Mouse (Mus musculus): ENCODE measurements at regions not wholly inside any gene's neighbourhood (a gene's known extent, or its start where the extent isn't known, plus 50 kb on each side); places are given as distances from the start of the nearest gene placed in this dataset.

- no peak overlapping the region for H3K9ac ChIP-seq (ENCODE audit: low read depth, low read length)
- no peaks in the 10 kb centered on the region for H3K9me3 ChIP-seq (ENCODE audit: control insufficient read depth, low read length)
- H3K4me1 ChIP-seq (ENCODE audit: control insufficient read depth, insufficient read depth, low read length) = no peaks in the 10 kb centered on the region
- H3K27ac ChIP-seq (ENCODE audit: low read length) = no peak overlapping the region
- ATAC-seq = no peak
- no peaks in the 10 kb centered on the region for H3K36me3 ChIP-seq (ENCODE audit: control insufficient read depth, insufficient read depth, low read length)
- H3K4me3 ChIP-seq (ENCODE audit: low read length) = no peak overlapping the region
- 92% methylated on average over 5 of the region's 5 CpGs for WGBS
- H3K4me2 ChIP-seq (ENCODE audit: low read depth, low read length) = no peak overlapping the region
- no peaks in the 10 kb centered on the region for H3K27me3 ChIP-seq (replicated peaks; ENCODE audit: control insufficient read depth, insufficient read depth, low read length)
Observed at GRCm38 (mm10) chr8:127792611-127793010, 565.8 kb upstream of the Nrp1 start.

GRCm38 (mm10) chr8:127799849-127800471 lies 558.4 kb upstream of the Nrp1 start:
- H3K4me1 ChIP-seq (ENCODE audit: control insufficient read depth, insufficient read depth, low read length) = no peaks in the 10 kb centered on the region
- no peak for ATAC-seq
- no peaks in the 10 kb centered on the region for H3K36me3 ChIP-seq (ENCODE audit: control insufficient read depth, insufficient read depth, low read length)
- H3K27ac ChIP-seq (ENCODE audit: low read length) = no peak overlapping the region
- 72% methylated on average over 6 of the region's 6 CpGs for WGBS
- H3K4me2 ChIP-seq (ENCODE audit: low read depth, low read length) = no peak overlapping the region
- H3K4me3 ChIP-seq (ENCODE audit: low read length) = no peak overlapping the region
- no peaks in the 10 kb centered on the region for H3K27me3 ChIP-seq (replicated peaks; ENCODE audit: control insufficient read depth, insufficient read depth, low read length)
- no peak overlapping the region for H3K9ac ChIP-seq (ENCODE audit: low read depth, low read length)
- no peaks in the 10 kb centered on the region for H3K9me3 ChIP-seq (ENCODE audit: control insufficient read depth, low read length)

- ATAC-seq = no peak
- H3K9me3 ChIP-seq (ENCODE audit: control insufficient read depth, low read length) = no peaks in the 10 kb centered on the region
- H3K4me3 ChIP-seq (ENCODE audit: low read length) = no peak overlapping the region
- no peaks in the 10 kb centered on the region for H3K36me3 ChIP-seq (ENCODE audit: control insufficient read depth, insufficient read depth, low read length)
- no peak overlapping the region for H3K27ac ChIP-seq (ENCODE audit: low read length)
- no peaks in the 10 kb centered on the region for H3K27me3 ChIP-seq (replicated peaks; ENCODE audit: control insufficient read depth, insufficient read depth, low read length)
- no peaks in the 10 kb centered on the region for H3K4me1 ChIP-seq (ENCODE audit: control insufficient read depth, insufficient read depth, low read length)
- H3K4me2 ChIP-seq (ENCODE audit: low read depth, low read length) = no peak overlapping the region
- H3K9ac ChIP-seq (ENCODE audit: low read depth, low read length) = no peak overlapping the region
- 65% methylated on average over 7 of the region's 7 CpGs for WGBS
Observed at GRCm38 (mm10) chr8:127802136-127802535, 556.3 kb upstream of the Nrp1 start.

- no peak overlapping the region for H3K27ac ChIP-seq (ENCODE audit: low read length)
- no peaks in the 10 kb centered on the region for H3K27me3 ChIP-seq (replicated peaks; ENCODE audit: control insufficient read depth, insufficient read depth, low read length)
- H3K4me2 ChIP-seq (ENCODE audit: low read depth, low read length) = no peak overlapping the region
- no peaks in the 10 kb centered on the region for H3K4me1 ChIP-seq (ENCODE audit: control insufficient read depth, insufficient read depth, low read length)
- H3K9ac ChIP-seq (ENCODE audit: low read depth, low read length) = no peak overlapping the region
- no peak overlapping the region for H3K4me3 ChIP-seq (ENCODE audit: low read length)
- ATAC-seq = no peak
- H3K9me3 ChIP-seq (ENCODE audit: control insufficient read depth, low read length) = no peaks in the 10 kb centered on the region
- WGBS = 48% methylated on average over 5 of the region's 5 CpGs
- H3K36me3 ChIP-seq (ENCODE audit: control insufficient read depth, insufficient read depth, low read length) = no peaks in the 10 kb centered on the region
Observed at GRCm38 (mm10) chr8:127802661-127803333, 555.6 kb upstream of the Nrp1 start.

- H3K36me3 ChIP-seq (ENCODE audit: control insufficient read depth, insufficient read depth, low read length) = no peaks in the 10 kb centered on the region
- no peak overlapping the region for H3K9ac ChIP-seq (ENCODE audit: low read depth, low read length)
- no peak for ATAC-seq
- no peak overlapping the region for H3K4me3 ChIP-seq (ENCODE audit: low read length)
- WGBS = 52% methylated on average over 7 of the region's 7 CpGs
- no peak overlapping the region for H3K4me2 ChIP-seq (ENCODE audit: low read depth, low read length)
- no peaks in the 10 kb centered on the region for H3K9me3 ChIP-seq (ENCODE audit: control insufficient read depth, low read length)
- H3K4me1 ChIP-seq (ENCODE audit: control insufficient read depth, insufficient read depth, low read length) = no peaks in the 10 kb centered on the region
- no peak overlapping the region for H3K27ac ChIP-seq (ENCODE audit: low read length)
- H3K27me3 ChIP-seq (replicated peaks; ENCODE audit: control insufficient read depth, insufficient read depth, low read length) = no peaks in the 10 kb centered on the region
Observed at GRCm38 (mm10) chr8:127809203-127810155, 548.9 kb upstream of the Nrp1 start.

- Histone ChIP-seq H3K9me3 (ENCODE audit: control insufficient read depth, low read length) (no peaks in the 10 kb centered on the region), H3K27me3 (replicated peaks; ENCODE audit: control insufficient read depth, insufficient read depth, low read length) (no peaks in the 10 kb centered on the region), H3K4me3 (ENCODE audit: low read length) (no peak overlapping the region), H3K4me2 (ENCODE audit: low read depth, low read length) (no peak overlapping the region), H3K9ac (ENCODE audit: low read depth, low read length) (no peak overlapping the region), H3K27ac (ENCODE audit: low read length) (no peak overlapping the region), H3K4me1 (ENCODE audit: control insufficient read depth, insufficient read depth, low read length) (no peaks in the 10 kb centered on the region), H3K36me3 (ENCODE audit: control insufficient read depth, insufficient read depth, low read length) (no peaks in the 10 kb centered on the region)
- WGBS = 84% methylated on average over 8 of the region's 8 CpGs
- no peak for ATAC-seq
Observed at GRCm38 (mm10) chr8:127811338-127811737, 547.1 kb upstream of the Nrp1 start.

- Histone ChIP-seq H3K4me1 (ENCODE audit: control insufficient read depth, insufficient read depth, low read length) (no peaks in the 10 kb centered on the region), H3K4me3 (ENCODE audit: low read length) (no peak overlapping the region), H3K27ac (ENCODE audit: low read length) (no peak overlapping the region), H3K4me2 (ENCODE audit: low read depth, low read length) (no peak overlapping the region), H3K36me3 (ENCODE audit: control insufficient read depth, insufficient read depth, low read length) (no peaks in the 10 kb centered on the region), H3K9ac (ENCODE audit: low read depth, low read length) (no peak overlapping the region), H3K9me3 (ENCODE audit: control insufficient read depth, low read length) (no peaks in the 10 kb centered on the region), H3K27me3 (replicated peaks; ENCODE audit: control insufficient read depth, insufficient read depth, low read length) (no peaks in the 10 kb centered on the region)
- ATAC-seq = no peak
- WGBS = 75% methylated on average over 9 of the region's 9 CpGs
Observed at GRCm38 (mm10) chr8:127814785-127815523, 543.5 kb upstream of the Nrp1 start.

- 72% methylated on average over 1 of the region's 1 CpGs for WGBS
- no peak overlapping the region for H3K4me2 ChIP-seq (ENCODE audit: low read depth, low read length)
- H3K27me3 ChIP-seq (replicated peaks; ENCODE audit: control insufficient read depth, insufficient read depth, low read length) = no peaks in the 10 kb centered on the region
Observed at GRCm38 (mm10) chr8:127820741-127821170, 537.6 kb upstream of the Nrp1 start.

GRCm38 (mm10) chr8:127821646-127822045 lies 536.8 kb upstream of the Nrp1 start:
- WGBS = 56% methylated on average over 1 of the region's 1 CpGs
- Histone ChIP-seq H3K27me3 (replicated peaks; ENCODE audit: control insufficient read depth, insufficient read depth, low read length) (no peaks in the 10 kb centered on the region), H3K9me3 (ENCODE audit: control insufficient read depth, low read length) (no peaks in the 10 kb centered on the region), H3K36me3 (ENCODE audit: control insufficient read depth, insufficient read depth, low read length) (no peaks in the 10 kb centered on the region), H3K27ac (ENCODE audit: low read length) (no peak overlapping the region), H3K4me3 (ENCODE audit: low read length) (no peak overlapping the region), H3K4me1 (ENCODE audit: control insufficient read depth, insufficient read depth, low read length) (no peaks in the 10 kb centered on the region), H3K9ac (ENCODE audit: low read depth, low read length) (no peak overlapping the region), H3K4me2 (ENCODE audit: low read depth, low read length) (no peak overlapping the region)
- no peak for ATAC-seq

More at GRCm38 (mm10) chr8:127820741-127821170, 537.6 kb upstream of the Nrp1 start:
- Histone ChIP-seq H3K4me3 (ENCODE audit: low read length) (no peak overlapping the region), H3K9ac (ENCODE audit: low read depth, low read length) (no peak overlapping the region), H3K36me3 (ENCODE audit: control insufficient read depth, insufficient read depth, low read length) (no peaks in the 10 kb centered on the region), H3K4me1 (ENCODE audit: control insufficient read depth, insufficient read depth, low read length) (no peaks in the 10 kb centered on the region), H3K27ac (ENCODE audit: low read length) (no peak overlapping the region), H3K9me3 (ENCODE audit: control insufficient read depth, low read length) (no peaks in the 10 kb centered on the region)
- no peak for ATAC-seq

All from intestine, embryonic 16.5 days (tissue).